Mouse (Mus musculus) liver, postnatal 0 days (tissue): ENCODE measurements around the gene Aox2.

Experiments used
- CTCF ChIP-seq: sonication (generic); IDR thresholded peaks from 2 replicates; pipeline ENCODE4 v1.5.1; 2016; ENCODE audit warnings: antibody characterized with exemption, low read depth
- EP300 ChIP-seq: IDR thresholded peaks from 2 replicates; pipeline ENCODE4 v1.6.1; 2016; ENCODE audit warnings: antibody characterized with exemption, low read depth, mild to moderate bottlenecking

DNA sequence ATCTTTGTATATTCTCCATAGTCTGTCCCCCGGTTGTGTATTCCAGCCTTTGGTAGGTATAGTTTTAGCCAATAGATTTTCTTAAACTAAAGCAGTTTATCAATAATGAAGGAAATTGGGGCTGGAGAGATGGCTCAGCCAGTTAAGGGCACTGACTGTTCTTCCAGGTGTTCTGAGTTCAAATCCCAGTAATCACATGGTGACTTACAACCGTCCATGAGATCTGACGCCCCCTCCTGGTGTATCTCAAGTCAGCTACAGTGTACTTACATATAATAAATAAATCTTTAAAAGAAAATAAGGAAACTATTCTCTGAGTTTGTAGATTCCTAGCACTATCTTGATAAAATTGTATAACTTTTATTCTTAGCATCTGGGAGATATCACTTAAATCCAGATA, 117.2 kb downstream of the Aox2 start:
- TF ChIP-seq CTCF: no peak
- no peak for TF ChIP-seq EP300
